Mouse (Mus musculus) gastrocnemius, postnatal 10 days (tissue): ENCODE data around the gene Catsper1. TPM values are rescaled to one million over a fixed set of nuclear protein-coding genes. Genes with fewer than 3 reads are reported as not detected.

Experiments
- DNase-seq: peaks from one replicate; pipeline ENCODE4 v3.0.0; 2021; ENCODE audit warnings: mixed read lengths
- total RNA-seq, 2 experiments: library from RNA; stranded (reverse); gene quantifications; 2 replicates each; pipeline ENCODE4 v1.2.3; 2021

Gene Catsper1
- total RNA-seq, 2 experiments from 2014 or later: not detected

- DNase-seq: no peak
These were observed 18.1 kb downstream of the Catsper1 start for GRCm38 (mm10) chr19:5353609-5354008.

- DNase-seq: no peak
These were observed 20.5 kb downstream of the Catsper1 start for GRCm38 (mm10) chr19:5356080-5356479.

- no peak for DNase-seq
These were observed 26.6 kb downstream of the Catsper1 start for GRCm38 (mm10) chr19:5362186-5362585.

GRCm38 (mm10) chr19:5364124-5364523 lies 28.6 kb downstream of the Catsper1 start:
- DNase-seq: no peak

- no peak for DNase-seq
These were observed 30.2 kb downstream of the Catsper1 start for GRCm38 (mm10) chr19:5365751-5366150.

GRCm38 (mm10) chr19:5366175-5367052 lies 30.9 kb downstream of the Catsper1 start, which contains the start of gene Eif1ad:
Gene Eif1ad (plus strand): TSS chr19:5366741.
- DNase-seq: peak; percentile 92

GRCm38 (mm10) chr19:5367053-5367359 lies 31.5 kb downstream of the Catsper1 start, which contains the start of gene Banf1:
Gene Banf1 (minus strand): TSS chr19:5367168.
- DNase-seq: no peak

- DNase-seq: no peak
These were observed 31.9 kb downstream of the Catsper1 start for GRCm38 (mm10) chr19:5367455-5367854.

- DNase-seq: no peak
These were observed 35.4 kb downstream of the Catsper1 start for GRCm38 (mm10) chr19:5370932-5371331.

GRCm38 (mm10) chr19:5372724-5373123 lies 37.2 kb downstream of the Catsper1 start:
- no peak for DNase-seq

- no peak for DNase-seq
These were observed 38.6 kb downstream of the Catsper1 start for GRCm38 (mm10) chr19:5374177-5374576.

- no peak for DNase-seq
These were observed 39.2 kb downstream of the Catsper1 start for GRCm38 (mm10) chr19:5374748-5375147.

GRCm38 (mm10) chr19:5377446-5377845 lies 41.9 kb downstream of the Catsper1 start:
- DNase-seq: no peak

GRCm38 (mm10) chr19:5383326-5383725 lies 47.8 kb downstream of the Catsper1 start:
- DNase-seq: no peak

GRCm38 (mm10) chr19:5384715-5385114 lies 49.2 kb downstream of the Catsper1 start:
- no peak for DNase-seq

- DNase-seq: peak; percentile 46
These were observed 52.5 kb downstream of the Catsper1 start for GRCm38 (mm10) chr19:5388011-5388441.

- peak; percentile 93 for DNase-seq
These were observed 53.2 kb downstream of the Catsper1 start, which contains the start of gene Sart1 for GRCm38 (mm10) chr19:5388588-5389242. Gene Sart1 (minus strand): TSS chr19:5388703.

- DNase-seq: no peak
These were observed 54.1 kb downstream of the Catsper1 start for GRCm38 (mm10) chr19:5389647-5390046.

GRCm38 (mm10) chr19:5390416-5390815 lies 54.9 kb downstream of the Catsper1 start:
- no peak for DNase-seq

- peak; percentile 56 for DNase-seq
These were observed 57.4 kb downstream of the Catsper1 start for GRCm38 (mm10) chr19:5392892-5393291.
